Mouse (Mus musculus) thymus, adult 2 months (tissue): ENCODE data around the gene E2f2. TPM values are rescaled to one million over a fixed set of nuclear protein-coding genes. Genes with fewer than 3 reads are reported as not detected.

Source experiments
- DNase-seq: peaks from one replicate; pipeline ENCODE4 v3.0.0; 2021
- H3K27ac ChIP-seq: fragments of 200-500 bp; 2 replicates; pipeline ENCODE4 v1.5.1; 2012; ENCODE audit warnings: low read length, control low read depth; ENCODE audit not compliant: control insufficient read depth, insufficient read depth
- H3K27me3 ChIP-seq: fragments of 200-500 bp; 2 replicates; pipeline ENCODE4 v1.6.1; 2012; ENCODE audit warnings: mild to moderate bottlenecking, low read length, moderate library complexity, mixed read lengths; ENCODE audit not compliant: control insufficient read depth, insufficient read depth
- H3K36me3 ChIP-seq: fragments of 200-500 bp; 2 replicates; pipeline ENCODE4 v1.6.1; 2012; ENCODE audit warnings: mild to moderate bottlenecking, low read length, moderate library complexity; ENCODE audit not compliant: control insufficient read depth, insufficient read depth
- H3K4me1 ChIP-seq: fragments of 200-500 bp; replicated peaks from 2 replicates; pipeline ENCODE4 v1.6.1; 2012; ENCODE audit warnings: low read length; ENCODE audit not compliant: control insufficient read depth, insufficient read depth
- H3K4me3 ChIP-seq: fragments of 200-500 bp; 2 replicates; pipeline ENCODE4 v1.5.1; 2012; ENCODE audit warnings: mild to moderate bottlenecking, low read length, control low read depth, moderate library complexity; ENCODE audit not compliant: control insufficient read depth, insufficient read depth
- CTCF ChIP-seq: fragments of 200-500 bp; IDR thresholded peaks from 2 replicates; pipeline ENCODE4 v1.5.1; 2012; ENCODE audit warnings: mild to moderate bottlenecking, control low read depth, low read length, moderate library complexity, borderline replicate concordance; ENCODE audit not compliant: control insufficient read depth, poor library complexity, insufficient read depth; ENCODE audit errors: extremely low read depth
- POLR2A ChIP-seq: fragments of 200-500 bp; IDR thresholded peaks from 2 replicates; pipeline ENCODE4 v1.6.1; 2012; ENCODE audit warnings: mild to moderate bottlenecking, low read length, control low read depth, moderate library complexity; ENCODE audit not compliant: control insufficient read depth, poor library complexity, insufficient read depth; ENCODE audit errors: extremely low read depth
- WGBS: fragments of 180-500 bp; shearing (Covaris S2); methylation state at CpG from one replicate; pipeline ENCODE4 v1.1.7; 2018; 5-methylcytosine and 5-hydroxymethylcytosine counted together
- polyA plus RNA-seq: library from polyadenylated mRNA; depleted of rRNA; stranded (reverse); fragments of >200 nt; gene quantifications from 2 replicates; pipeline ENCODE4 v1.2.3, GENCODE M21; 2012; rRNA removed

E2f2 gene
- 164 and 208 TPM in 2 replicates for polyA plus RNA-seq

DNA sequence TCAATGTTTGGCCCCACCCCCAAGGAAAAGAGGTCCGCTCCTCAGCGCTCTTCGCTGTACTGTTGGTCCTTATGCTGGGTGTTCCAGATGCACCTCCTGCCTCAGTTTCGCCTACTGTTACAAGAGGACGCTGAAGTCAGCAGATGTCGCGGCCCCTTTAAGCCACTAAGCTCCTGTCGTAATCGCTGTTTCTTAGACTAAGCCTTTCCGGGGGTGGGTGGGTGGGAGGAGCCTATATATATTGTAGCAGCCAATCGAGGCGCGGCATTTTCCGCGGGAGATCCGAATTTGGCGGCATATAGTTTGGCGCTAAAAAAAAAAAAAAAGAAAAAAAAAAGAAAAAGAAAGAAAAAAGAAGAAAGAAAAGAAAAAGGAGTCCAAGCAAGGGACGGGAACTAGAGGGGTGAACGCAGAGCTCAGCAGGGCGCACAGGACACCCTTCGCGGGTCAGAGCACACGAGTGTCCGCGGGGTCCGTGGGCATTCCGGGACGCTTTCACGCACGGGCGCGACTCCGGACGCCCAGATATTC lies at the start of gene E2f2:
Gene E2f2, plus strand, starts transcription at position 384 of the 531 bp plus-strand sequence.
- TF ChIP-seq POLR2A: peak; percentile 70
- no peak for TF ChIP-seq CTCF
- Histone ChIP-seq H3K27me3 (no peaks in the 10 kb centered on the region), H3K36me3 (no peaks in the 10 kb centered on the region), H3K4me1 (peaks cover 51% of the 10 kb centered on the region), H3K27ac (peak within 1 kb of the TSS; percentile 94), H3K4me3 (peak within 1 kb of the TSS; percentile 89)
- WGBS: under 1% methylated on average over 35 of the region's 35 CpGs
- DNase-seq: peak; percentile 75

DNA sequence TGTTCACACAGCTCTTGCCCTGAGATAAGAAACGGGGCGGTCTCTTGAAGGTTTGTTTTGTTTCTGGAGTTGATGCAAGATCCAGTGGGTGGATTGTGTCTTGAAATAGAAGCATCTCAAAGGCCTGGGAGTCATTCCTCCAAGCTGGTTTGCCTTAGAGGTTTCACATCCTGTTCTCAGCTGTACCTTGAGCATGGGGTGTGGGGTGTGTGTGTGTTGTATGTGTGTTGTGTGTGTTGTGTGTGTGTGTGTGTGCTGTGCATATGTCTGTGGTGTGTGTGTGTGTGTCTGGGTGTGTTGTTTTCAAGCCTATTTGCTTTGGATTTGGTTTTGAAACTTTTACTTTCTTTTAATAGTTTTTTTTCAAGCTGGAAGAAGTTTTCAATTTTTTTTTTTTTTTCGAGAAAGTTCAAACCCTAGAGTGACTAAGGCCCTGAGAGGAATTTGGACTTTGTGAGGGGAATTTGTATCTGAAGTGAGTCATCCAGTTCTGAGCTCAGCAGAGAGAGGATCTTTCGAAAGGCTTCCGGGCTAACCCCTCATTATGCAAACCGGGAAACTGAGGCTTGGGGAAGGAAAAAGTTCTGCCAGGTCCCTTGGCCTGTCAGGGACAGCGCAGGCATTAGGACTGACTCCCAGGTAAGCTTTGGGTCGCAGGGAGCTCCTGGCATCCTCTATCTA lies 48.9 kb upstream of the E2f2 start:
- no peaks in the 10 kb centered on the region for H3K27me3 ChIP-seq
- no peaks in the 10 kb centered on the region for H3K36me3 ChIP-seq
- 63% methylated on average over 8 of the region's 8 CpGs for WGBS
- TF ChIP-seq POLR2A (no peak), CTCF (no peak)
- H3K27ac ChIP-seq: peak overlapping the region; percentile 24; the same call in 1 of the 2 replicates
- H3K4me1 ChIP-seq: peaks cover 39% of the 10 kb centered on the region
- DNase-seq: no peak
- H3K4me3 ChIP-seq: no peak overlapping the region

DNA sequence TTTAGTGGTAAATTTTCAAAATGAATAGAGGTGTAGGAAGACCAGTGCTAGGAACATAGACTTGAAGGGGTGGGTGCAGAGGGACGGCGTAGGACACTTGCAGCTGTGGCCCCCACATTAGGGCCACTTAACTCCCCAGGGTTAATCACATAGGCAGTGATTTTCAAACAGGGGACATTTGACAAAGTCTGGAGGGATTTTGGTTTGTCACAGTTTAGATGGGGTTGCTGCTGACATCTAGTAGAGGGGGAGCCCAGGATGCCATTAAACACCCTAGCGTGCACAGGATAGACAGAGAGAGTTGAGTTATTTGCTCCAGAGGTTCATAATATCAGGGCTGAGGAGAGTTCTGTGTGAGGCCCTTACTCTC lies 48.4 kb upstream of the E2f2 start:
- no peak overlapping the region; the same call in 1 of the 2 replicates for H3K27ac ChIP-seq
- TF ChIP-seq CTCF: no peak
- 96% methylated on average over 3 of the region's 3 CpGs for WGBS
- H3K36me3 ChIP-seq: no peaks in the 10 kb centered on the region
- peaks cover 39% of the 10 kb centered on the region for H3K4me1 ChIP-seq
- no peak for DNase-seq
- no peak overlapping the region for H3K4me3 ChIP-seq
- no peaks in the 10 kb centered on the region for H3K27me3 ChIP-seq

- TF ChIP-seq POLR2A (no peak), CTCF (no peak)
- no peak for DNase-seq
- no peak overlapping the region for H3K4me3 ChIP-seq
- no peaks in the 10 kb centered on the region for H3K27me3 ChIP-seq
- peaks cover 39% of the 10 kb centered on the region for H3K4me1 ChIP-seq
- 97% methylated on average over 4 of the region's 4 CpGs for WGBS
- H3K36me3 ChIP-seq: no peaks in the 10 kb centered on the region
- no peak overlapping the region for H3K27ac ChIP-seq
These were observed 47.6 kb upstream of the E2f2 start for GRCm38 (mm10) chr4:136124581-136124980.

DNA sequence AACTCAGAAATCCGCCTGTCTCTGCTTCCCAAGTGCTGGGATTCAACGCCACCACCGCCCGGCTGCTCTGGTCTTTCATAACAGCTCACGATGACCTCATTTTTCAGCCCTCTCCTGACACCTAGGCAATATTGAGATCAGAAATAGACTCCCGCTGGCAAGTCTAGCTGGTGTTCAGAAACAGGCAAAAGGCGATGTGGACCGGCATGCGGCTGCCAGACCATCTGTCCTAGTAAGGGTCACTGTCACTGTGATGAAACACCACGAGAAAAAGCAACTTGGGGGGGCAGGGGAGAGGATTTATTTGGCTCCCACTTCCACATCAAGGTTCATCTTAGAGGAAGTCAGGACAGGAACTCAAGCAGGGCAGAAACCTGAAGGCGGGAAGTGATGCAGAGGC lies 46.7 kb upstream of the E2f2 start:
- DNase-seq: no peak
- Histone ChIP-seq H3K36me3 (no peaks in the 10 kb centered on the region), H3K4me3 (no peak overlapping the region), H3K27me3 (no peaks in the 10 kb centered on the region), H3K27ac (no peak overlapping the region), H3K4me1 (peaks cover 33% of the 10 kb centered on the region)
- 90% methylated on average over 11 of the region's 11 CpGs for WGBS
- TF ChIP-seq POLR2A (no peak), CTCF (no peak)

DNA sequence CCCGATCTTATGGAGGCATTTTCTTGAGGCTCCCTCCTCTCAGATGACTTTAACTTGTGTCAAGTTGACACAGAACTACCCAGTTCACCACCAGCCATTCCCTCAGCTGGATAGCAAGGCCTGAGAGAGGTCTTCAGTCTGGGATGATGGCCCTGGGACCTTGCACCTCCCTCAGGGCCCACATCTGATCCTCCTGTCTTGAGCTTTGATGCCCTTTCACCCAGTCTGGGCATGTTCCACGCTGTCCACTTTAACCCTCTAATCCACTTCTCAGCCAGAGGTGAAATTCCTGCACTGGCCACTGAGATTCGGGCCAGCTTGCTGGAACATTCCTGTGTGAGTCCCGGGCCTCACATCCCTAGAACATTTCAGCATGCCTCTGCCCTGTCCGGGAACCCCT lies 46.2 kb upstream of the E2f2 start:
- Histone ChIP-seq H3K27ac (no peak overlapping the region), H3K4me3 (no peak overlapping the region), H3K4me1 (peaks cover 33% of the 10 kb centered on the region), H3K36me3 (no peaks in the 10 kb centered on the region), H3K27me3 (no peaks in the 10 kb centered on the region)
- 96% methylated on average over 5 of the region's 5 CpGs for WGBS
- no peak for DNase-seq
- TF ChIP-seq POLR2A (no peak), CTCF (no peak)

- Histone ChIP-seq H3K4me3 (no peak overlapping the region), H3K27ac (no peak overlapping the region), H3K36me3 (no peaks in the 10 kb centered on the region), H3K27me3 (no peaks in the 10 kb centered on the region), H3K4me1 (peaks cover 33% of the 10 kb centered on the region)
- DNase-seq: no peak
- TF ChIP-seq POLR2A (no peak), CTCF (no peak)
- 25% methylated on average over 13 of the region's 13 CpGs for WGBS
These were observed 44.5 kb upstream of the E2f2 start for GRCm38 (mm10) chr4:136127670-136128069.
